Mouse (Mus musculus) CH12.LX (cell line): ENCODE measurements around the gene Ibsp. TPM values are rescaled to one million over a fixed set of nuclear protein-coding genes. Genes with fewer than 3 reads are reported as not detected.

ENCODE experiments used
- DNase-seq: peaks from one replicate; pipeline ENCODE4 v3.0.0-alpha.2; 2013; ENCODE audit errors: extremely low read depth
- H3K27ac ChIP-seq: 2 replicates; pipeline ENCODE4 v1.5.1; 2012; ENCODE audit warnings: low read depth, mild to moderate bottlenecking, control low read depth, moderate library complexity; ENCODE audit not compliant: insufficient read depth
- H3K27me3 ChIP-seq: replicated peaks from 2 replicates; pipeline ENCODE3; 2012; ENCODE audit warnings: inconsistent platforms
- H3K36me3 ChIP-seq, 2 experiments: replicated peaks in 1 of 2; 2 replicates each; pipeline versions ENCODE3 to v1.6.1; 2012; ENCODE audit warnings: inconsistent platforms in 1 of 2, low read length in 1 of 2, mild to moderate bottlenecking in 1 of 2, mixed read lengths in 1 of 2, moderate library complexity in 1 of 2; ENCODE audit not compliant: control insufficient read depth in 1 of 2, insufficient read depth in 1 of 2
- H3K4me1 ChIP-seq, 2 experiments: 2 replicates each; pipeline ENCODE4 v1.6.1; 2012; ENCODE audit warnings: inconsistent platforms in 1 of 2, moderate library complexity in 1 of 2; ENCODE audit not compliant: insufficient read depth in 2 of 2, control insufficient read depth in 1 of 2
- H3K4me2 ChIP-seq: 2 replicates; pipeline ENCODE4 v1.6.1; 2012; ENCODE audit warnings: low read depth, mild to moderate bottlenecking, control low read depth; ENCODE audit not compliant: poor library complexity, insufficient read depth, severe bottlenecking
- H3K4me3 ChIP-seq, 3 experiments: fragments of 150-350 bp in 1 of 3; sonication (generic) in 1 of 3; replicated peaks in 1 of 3; 2 replicates each; pipeline versions ENCODE3 to v1.5.1; 2011 to 2012; ENCODE audit warnings: low read depth in 2 of 3, low read length in 2 of 3, mild to moderate bottlenecking in 2 of 3, moderate library complexity in 2 of 3, control low read depth in 1 of 3, improper control_type of control experiment in 1 of 3, inconsistent platforms in 1 of 3, mixed read lengths in 1 of 3; ENCODE audit not compliant: poor library complexity in 1 of 3
- H3K79me2 ChIP-seq: replicated peaks from 2 replicates; pipeline ENCODE4 v1.6.1; 2012; ENCODE audit warnings: mild to moderate bottlenecking, moderate library complexity; ENCODE audit not compliant: control insufficient read depth, poor library complexity, insufficient read depth, severe bottlenecking; ENCODE audit errors: extremely low read depth
- H3K9ac ChIP-seq: 2 replicates; pipeline ENCODE4 v1.6.1; 2012; ENCODE audit warnings: low read depth, mild to moderate bottlenecking, control low read depth, moderate library complexity; ENCODE audit not compliant: insufficient read depth
- H3K9me3 ChIP-seq: replicated peaks from 2 replicates; pipeline ENCODE3; 2012; ENCODE audit warnings: low read length, inconsistent platforms, mixed read lengths
- BHLHE40 ChIP-seq: IDR thresholded peaks from 2 replicates; pipeline ENCODE4 v1.6.1; 2011; ENCODE audit warnings: mild to moderate bottlenecking, low read depth, low read length, improper control_type of control experiment
- CTCF ChIP-seq, 2 experiments: IDR thresholded peaks in 1 of 2; conservative IDR thresholded peaks in 1 of 2; 2 replicates each; pipeline ENCODE4 v1.5.1; 2011 to 2012; ENCODE audit warnings: low read depth in 2 of 2, low read length in 2 of 2, improper control_type of control experiment in 1 of 2, inconsistent platforms in 1 of 2, mild to moderate bottlenecking in 1 of 2, moderate library complexity in 1 of 2
- ELF1 ChIP-seq: IDR thresholded peaks from 2 replicates; pipeline ENCODE4 v1.6.1; 2014; ENCODE audit warnings: low read depth, mild to moderate bottlenecking, inconsistent platforms, low read length, improper control_type of control experiment
- MAFK ChIP-seq: IDR thresholded peaks from 2 replicates; pipeline ENCODE4 v1.6.1; 2011; ENCODE audit warnings: low read length, improper control_type of control experiment; ENCODE audit not compliant: insufficient replicate concordance
- MAZ ChIP-seq: IDR thresholded peaks from 2 replicates; pipeline ENCODE4 v1.6.1; 2012; ENCODE audit warnings: low read depth, mild to moderate bottlenecking, inconsistent platforms, low read length, improper control_type of control experiment, moderate library complexity
- MEF2A ChIP-seq: IDR thresholded peaks from 2 replicates; pipeline ENCODE4 v1.6.1; 2014; ENCODE audit warnings: low read depth, mild to moderate bottlenecking, inconsistent platforms, low read length, improper control_type of control experiment, borderline replicate concordance
- MXI1 ChIP-seq: IDR thresholded peaks from 2 replicates; pipeline ENCODE4 v1.6.1; 2011; ENCODE audit warnings: mild to moderate bottlenecking, low read depth, low read length, improper control_type of control experiment
- MYC ChIP-seq: IDR thresholded peaks from 2 replicates; pipeline ENCODE4 v1.6.1; 2011; ENCODE audit warnings: low read depth, mild to moderate bottlenecking, improper control_type of control experiment, low read length
- NELFE ChIP-seq: IDR thresholded peaks from 2 replicates; pipeline ENCODE4 v1.6.1; 2011; ENCODE audit warnings: low read depth, low read length, improper control_type of control experiment
- NRF1 ChIP-seq: IDR thresholded peaks from 2 replicates; pipeline ENCODE4 v1.6.1; 2014; ENCODE audit warnings: low read depth, mild to moderate bottlenecking, inconsistent platforms, low read length, improper control_type of control experiment, moderate library complexity
- PAX5 ChIP-seq: IDR thresholded peaks from 2 replicates; pipeline ENCODE4 v1.6.1; 2012; ENCODE audit warnings: low read length, inconsistent platforms, mixed read lengths
- RAD21 ChIP-seq: IDR thresholded peaks from 2 replicates; pipeline ENCODE4 v1.6.1; 2011; ENCODE audit warnings: low read depth, mild to moderate bottlenecking, low read length, improper control_type of control experiment, moderate library complexity
- RCOR1 ChIP-seq: conservative IDR thresholded peaks from 2 replicates; pipeline ENCODE4 v1.6.1; 2012; ENCODE audit warnings: low read depth, mild to moderate bottlenecking, inconsistent platforms, low read length, improper control_type of control experiment
- SIN3A ChIP-seq: IDR thresholded peaks from 2 replicates; pipeline ENCODE4 v1.6.1; 2012; ENCODE audit warnings: low read length, improper control_type of control experiment, inconsistent platforms
- SMC3 ChIP-seq: IDR thresholded peaks from 2 replicates; pipeline ENCODE4 v1.6.1; 2011; ENCODE audit warnings: low read depth, low read length, improper control_type of control experiment
- TCF12 ChIP-seq: IDR thresholded peaks from 2 replicates; pipeline ENCODE4 v1.6.1; 2014; ENCODE audit warnings: low read depth, mild to moderate bottlenecking, inconsistent platforms, low read length, improper control_type of control experiment
- UBTF ChIP-seq: IDR thresholded peaks from 2 replicates; pipeline ENCODE4 v1.6.1; 2012; ENCODE audit warnings: low read depth, mild to moderate bottlenecking, inconsistent platforms, low read length, improper control_type of control experiment, moderate library complexity
- USF1 ChIP-seq: IDR thresholded peaks from 2 replicates; pipeline ENCODE4 v1.6.1; 2014; ENCODE audit warnings: low read depth, mild to moderate bottlenecking, inconsistent platforms, low read length, improper control_type of control experiment
- ZMIZ1 ChIP-seq: IDR thresholded peaks from 2 replicates; pipeline ENCODE4 v1.6.1; 2012; ENCODE audit warnings: low read depth, mild to moderate bottlenecking, inconsistent platforms, low read length, improper control_type of control experiment
- ZNF384 ChIP-seq: IDR thresholded peaks from 2 replicates; pipeline ENCODE4 v1.6.1; 2012; ENCODE audit warnings: low read depth, low read length, improper control_type of control experiment, inconsistent platforms
- dilution Hi-C: fragments of 300-500 bp; cut with MboI; formaldehyde crosslinking; loops from 2 replicates; pipeline ENCODE4 v1.14.3; 2020; ENCODE audit warnings: low sequenced_read_pairs; ENCODE audit not compliant: extremely low pct_unique_long_range_greater_than_20kb, extremely low pct_ligation_motif_present
- in situ Hi-C: fragments of 300-500 bp; cut with MboI; formaldehyde crosslinking; loops from 3 replicates; pipeline ENCODE4 v1.14.3; 2019; ENCODE audit warnings: low sequenced_read_pairs, low pct_ligation_motif_present, low pct_unique_long_range_greater_than_20kb, mixed read lengths
- polyA plus RNA-seq: library from polyadenylated mRNA; unstranded; fragments of >175 nt; gene quantifications from 2 replicates; pipeline ENCODE4 v1.2.1, GENCODE M21; 2012; ENCODE audit warnings: low read depth; ENCODE audit not compliant: insufficient read length
- total RNA-seq, 2 experiments: library from RNA; depleted of rRNA; stranded (reverse); fragments of 300-350 nt in 1 of 2; fragments of >200 nt in 1 of 2; gene quantifications; 2 replicates each; pipeline ENCODE4 v1.2.3; 2012 to 2014

Ibsp gene
- total and polyA plus RNA-seq, 3 experiments = not detected

- H3K4me1 ChIP-seq = no peaks in the 10 kb centered on the region
- H3K4me3 ChIP-seq = no peak overlapping the region
- H3K9ac ChIP-seq = no peak overlapping the region
- H3K4me2 ChIP-seq = no peak overlapping the region
- no peaks in the 10 kb centered on the region for H3K27me3 ChIP-seq
- H3K9me3 ChIP-seq = no peaks in the 10 kb centered on the region
- H3K79me2 ChIP-seq = no peaks in the 10 kb centered on the region
- dilution Hi-C loops (no loop called here), in situ Hi-C loops (no loop called here)
- DNase-seq = no peak
- H3K36me3 ChIP-seq = no peaks in the 10 kb centered on the region
- TF ChIP-seq MYC (no peak), MAFK (no peak), NRF1 (no peak), BHLHE40 (no peak), RCOR1 (no peak), MAZ (no peak), USF1 (no peak), UBTF (no peak), MXI1 (no peak), ELF1 (no peak), SIN3A (no peak), RAD21 (no peak), SMC3 (no peak), ZNF384 (no peak), NELFE (no peak), TCF12 (no peak), MEF2A (no peak), PAX5 (no peak), CTCF (conservative IDR thresholded peaks at IDR 0.05 in 1 of 2, IDR thresholded peaks at IDR 0.05 in 1 of 2; ENCODE audit: low read depth in 2 of 2, low read length in 2 of 2) (no peak)
- no peak overlapping the region for H3K27ac ChIP-seq
Measured at GRCm38 (mm10) chr5:104263014-104263776, 35.8 kb upstream of the Ibsp start.

DNA sequence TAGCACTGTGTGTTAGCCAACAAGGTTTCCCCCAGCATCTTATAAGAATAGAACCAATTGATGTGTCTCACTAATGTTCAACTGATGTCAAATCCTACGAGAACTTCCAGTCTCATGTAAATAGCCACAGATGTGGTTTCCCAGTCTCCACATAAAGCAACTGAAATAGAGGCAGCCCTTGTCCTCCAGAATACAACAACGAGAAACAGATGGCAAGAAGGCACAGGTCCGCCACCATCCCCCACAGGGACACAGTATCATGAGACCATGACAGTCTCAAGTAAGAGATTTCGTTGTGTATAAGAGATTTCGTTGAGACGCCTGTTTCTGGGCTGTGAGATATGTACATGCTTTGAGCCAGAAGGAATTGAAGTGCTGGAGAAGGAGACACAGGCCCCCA, 4.8 kb upstream of the Ibsp start:
- Histone ChIP-seq H3K27me3 (no peaks in the 10 kb centered on the region), H3K27ac (no peak overlapping the region), H3K9me3 (no peaks in the 10 kb centered on the region), H3K9ac (no peak overlapping the region)
- in situ Hi-C loops = no loop called here
- TF ChIP-seq ZMIZ1 = no peak
- TF ChIP-seq SIN3A = no peak
- TF ChIP-seq, all 38 proteins: peak for 0
- dilution Hi-C loops = no loop called here
- no peak for DNase-seq
- no peaks in the 10 kb centered on the region for H3K79me2 ChIP-seq
- H3K4me3 ChIP-seq = no peak overlapping the region
- no peaks in the 10 kb centered on the region for H3K4me1 ChIP-seq
- H3K36me3 ChIP-seq = no peaks in the 10 kb centered on the region
- H3K4me2 ChIP-seq = no peak overlapping the region
